Mouse (Mus musculus): ENCODE data around the gene Ccl2.

DNA sequence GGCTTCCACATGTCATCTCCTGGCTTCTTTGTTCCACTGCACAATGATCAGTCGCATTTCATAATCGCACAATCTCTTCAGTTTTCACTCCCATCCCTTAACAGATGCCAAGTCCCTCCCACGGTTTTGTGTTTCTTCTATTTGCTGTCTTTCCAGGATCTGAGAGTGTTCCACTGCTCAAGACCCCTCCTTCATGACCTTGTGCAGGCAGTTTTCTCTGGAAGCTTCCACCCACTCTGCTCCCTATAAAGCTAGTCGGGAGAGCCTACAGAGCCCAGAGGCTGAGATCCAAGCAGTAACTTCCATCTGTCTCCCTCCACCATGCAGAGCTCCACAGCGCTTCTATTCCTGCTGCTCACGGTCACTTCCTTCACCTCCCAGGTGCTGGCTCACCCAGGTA is 22.3 kb downstream of the Ccl2 start, which contains the start of gene Ccl11:
- TF ChIP-seq CTCF (IDR thresholded peaks at IDR 0.05 in 2 of 3, conservative IDR thresholded peaks at IDR 0.05 in 1 of 3; ENCODE audit: control insufficient read depth in 1 of 3, insufficient read depth in 1 of 3, low read depth in 2 of 3, low read length in 3 of 3, poor library complexity in 1 of 3, severe bottlenecking in 1 of 3) (no peak), MEF2A (IDR thresholded peaks at IDR 0.05; ENCODE audit: extremely low read depth, insufficient replicate concordance, low read depth, low read length, poor library complexity, severe bottlenecking) (no peak), JUND (IDR thresholded peaks at IDR 0.05; ENCODE audit: low read depth, low read length) (no peak), SMC3 (IDR thresholded peaks at IDR 0.05; ENCODE audit: low read depth, low read length) (no peak), POLR2A (IDR thresholded peaks at IDR 0.05; ENCODE audit: control insufficient read depth in 1 of 2, insufficient read depth in 1 of 2, low read depth in 1 of 2, low read length in 2 of 2, poor library complexity in 1 of 2) (no peak), MYC (IDR thresholded peaks at IDR 0.05; ENCODE audit: low read depth, low read length) (no peak)
